Mouse (Mus musculus) T-cell, adult 2 months (primary cell): ENCODE results near the gene Olfr561.

Experiments used
- DNase-seq: peaks from one replicate; pipeline ENCODE4 v3.0.0; 2022; ENCODE audit warnings: low spot score

Gene Olfr561

DNA sequence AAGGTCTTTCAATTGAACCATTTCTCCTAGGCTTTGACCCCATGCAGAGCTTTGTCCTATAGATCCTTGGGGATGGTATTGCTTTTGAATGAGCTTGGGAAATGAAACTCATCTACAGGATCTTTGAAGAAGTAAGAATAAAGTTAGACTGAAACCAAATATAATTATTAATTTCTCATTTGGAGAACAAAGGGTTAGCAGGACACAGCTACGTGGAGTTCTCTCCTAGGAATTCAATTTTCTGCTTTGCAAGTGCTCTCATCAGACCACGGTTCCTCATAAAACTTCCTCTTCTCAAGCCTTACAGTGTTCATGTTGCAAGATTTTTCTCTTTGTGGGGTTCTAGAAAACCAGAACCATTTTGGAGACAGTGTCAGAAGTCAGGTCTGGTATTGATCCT, at the start of gene Olfr561:
Gene Olfr561 (plus strand): TSS at position 301 of the 400 bp plus-strand sequence.
- DNase-seq: no peak

DNA sequence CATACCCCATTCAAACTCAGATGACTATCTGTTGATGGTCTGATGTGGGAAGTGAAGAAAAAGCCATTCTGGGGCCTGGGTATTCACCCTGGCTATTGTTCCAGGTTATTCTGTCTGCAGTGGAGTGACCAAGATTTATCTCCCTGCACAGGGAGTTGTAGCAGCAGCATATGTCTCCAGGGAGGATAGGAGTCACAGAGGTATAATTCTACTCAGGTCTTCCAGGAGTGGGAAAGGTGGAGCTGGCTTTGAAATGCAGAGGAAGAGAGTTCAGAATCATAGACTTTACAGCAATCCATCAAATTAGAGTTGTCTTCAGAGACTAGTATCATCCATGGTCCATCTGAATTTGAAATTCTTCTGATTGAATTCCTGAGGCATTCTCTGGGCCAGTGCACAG, 43.6 kb upstream of the Olfr561 start, which contains the start of gene Olfr559:
Gene Olfr559 (minus strand): TSS at position 101 of the 400 bp plus-strand sequence.
- DNase-seq: no peak

DNA sequence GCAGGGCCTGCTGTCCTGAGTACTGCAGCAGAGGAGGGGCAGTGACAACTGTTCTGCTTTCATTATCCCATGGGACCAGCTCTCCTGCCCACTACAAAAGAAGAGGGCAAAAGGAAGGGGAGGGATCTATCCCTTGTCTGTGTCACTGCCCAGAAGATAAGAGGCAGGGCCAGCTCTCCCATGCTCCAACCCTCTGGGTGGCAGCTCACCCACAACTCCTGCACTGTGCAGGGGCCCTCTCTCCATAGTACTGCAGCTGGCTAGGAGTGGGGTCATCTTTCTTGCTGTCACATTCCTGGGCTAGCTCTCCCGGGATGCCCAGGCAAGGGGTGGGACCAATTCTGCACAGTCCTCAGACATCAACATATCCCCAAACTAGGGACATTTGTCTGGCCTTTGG, 37.2 kb upstream of the Olfr561 start:
- no peak for DNase-seq

DNA sequence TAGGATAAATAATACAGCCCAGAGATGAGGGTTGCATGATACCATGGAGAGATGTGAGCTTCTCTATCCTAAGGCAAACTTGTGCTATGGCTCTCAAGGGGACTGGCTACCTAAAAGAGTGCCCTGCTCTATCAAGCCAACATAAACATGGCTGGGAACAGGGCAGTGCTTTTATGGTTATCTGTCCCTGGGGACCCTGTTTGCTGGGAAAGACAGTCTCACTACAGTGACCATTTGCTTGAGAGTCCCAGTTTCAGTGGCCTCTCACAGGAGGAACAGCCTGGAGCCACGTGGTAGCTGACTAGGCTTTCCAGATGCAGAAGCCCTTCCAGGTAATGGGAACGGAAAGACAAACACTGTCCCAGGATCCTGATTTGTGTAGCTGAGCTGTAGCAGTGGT, 33.3 kb upstream of the Olfr561 start:
- no peak for DNase-seq

DNA sequence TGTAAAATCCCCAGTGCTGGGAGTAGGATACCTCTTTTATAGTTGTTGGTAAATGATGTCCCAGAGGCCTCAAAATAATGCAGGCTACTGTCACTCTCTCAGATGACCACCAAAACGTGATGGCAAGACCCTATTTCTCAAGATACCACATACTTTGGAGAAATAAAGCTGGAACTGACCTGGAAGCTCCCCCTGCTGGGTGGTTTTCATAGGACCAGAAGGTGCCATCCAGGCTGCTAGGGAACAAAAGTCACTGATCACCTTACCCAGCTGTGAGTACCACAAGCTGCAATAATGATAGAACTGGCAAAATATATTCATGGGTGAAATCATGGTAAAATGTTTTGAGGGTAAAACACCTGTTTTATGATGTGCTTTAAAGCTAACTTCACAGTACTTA, 18.9 kb upstream of the Olfr561 start:
- DNase-seq: no peak

DNA sequence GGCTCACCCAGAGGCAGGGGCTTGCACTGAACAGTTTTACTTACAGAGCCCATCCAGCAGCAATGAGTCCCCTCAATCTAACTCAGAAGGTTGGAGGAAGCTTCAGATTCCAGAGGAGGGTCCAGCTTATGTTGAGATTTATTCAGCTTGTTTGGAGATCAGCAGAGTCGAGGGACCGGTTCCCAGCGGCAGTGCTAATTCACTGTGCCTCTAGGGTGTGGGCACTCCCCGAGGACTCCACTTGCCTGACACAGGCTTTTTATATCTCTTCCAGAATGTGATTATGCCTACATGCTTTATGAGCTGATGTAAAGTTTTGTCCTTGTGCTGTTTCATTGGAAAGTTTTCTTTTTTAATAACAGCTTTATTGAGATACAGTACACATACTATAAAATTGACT, 11.8 kb upstream of the Olfr561 start, which contains the start of the genes Olfr560 and Olfr78:
Gene Olfr560 (minus strand): TSS at position 101 of the 400 bp plus-strand sequence.
Gene Olfr78 (minus strand): TSS at position 206 of the 400 bp plus-strand sequence.
- no peak for DNase-seq

DNA sequence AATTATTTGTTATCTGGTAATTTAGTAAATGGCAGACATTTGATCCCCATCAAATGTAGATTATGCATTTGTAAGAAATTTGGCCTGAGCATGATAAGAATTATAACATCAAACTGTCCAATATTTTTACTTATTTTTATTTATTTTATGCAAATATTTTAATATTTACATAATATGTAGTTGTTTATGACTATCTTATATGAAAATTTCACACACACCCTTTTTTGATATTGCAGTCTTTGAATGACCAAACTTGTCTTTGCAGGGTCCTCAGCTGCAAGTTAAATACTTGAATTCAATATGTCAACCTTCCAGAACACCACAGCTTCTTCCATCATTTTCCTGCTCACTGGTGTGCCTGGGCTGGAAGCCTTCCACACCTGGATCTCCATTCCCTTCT, 32.2 kb downstream of the Olfr561 start, which contains the start of gene Olfr564:
Gene Olfr564 (plus strand): TSS at position 301 of the 400 bp plus-strand sequence.
- DNase-seq: no peak
